Mouse (Mus musculus): Measurements from ENCODE around the gene Gm28048. TPM values are rescaled to one million over a fixed set of nuclear protein-coding genes. Genes with fewer than 3 reads are reported as not detected.

Gm28048 gene
- polyA plus RNA-seq, 1 experiment = not detected

DNA sequence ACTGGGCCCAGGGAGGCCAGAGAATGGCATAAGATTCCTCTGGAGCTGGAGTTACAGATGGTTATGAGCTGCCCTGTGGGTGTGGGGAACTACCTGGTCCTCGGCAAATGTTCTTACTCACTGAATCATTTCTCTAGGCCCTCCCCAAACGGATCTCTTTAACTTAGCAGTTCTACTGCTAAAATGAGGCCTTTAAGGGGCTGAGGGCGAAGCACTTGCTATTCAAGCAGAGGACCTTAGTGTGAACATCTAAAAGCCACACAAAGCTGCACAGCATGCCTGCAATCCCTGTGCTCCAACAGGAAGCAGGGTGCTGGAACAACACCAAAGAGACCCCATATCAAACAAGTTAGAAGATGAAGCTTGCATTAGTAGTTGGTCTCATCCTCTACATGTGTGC, 142.4 kb downstream of the Gm28048 start:
- Histone ChIP-seq H3K4me1 (ENCODE audit: control insufficient read depth, insufficient read depth, low read length) (peaks cover 36% of the 10 kb centered on the region), H3K4me3 (replicated peaks; ENCODE audit: extremely low read depth, low read depth, low read length) (no peak overlapping the region)
- DNase-seq = no peak
- TF ChIP-seq POLR2A (IDR thresholded peaks at IDR 0.05; ENCODE audit: borderline replicate concordance, extremely low read depth, low read depth, low read length) = no peak
- TF ChIP-seq CTCF (IDR thresholded peaks at IDR 0.05; ENCODE audit: insufficient read depth, low read length) = no peak
- WGBS = 56% methylated on average over 3 of the region's 3 CpGs

DNA sequence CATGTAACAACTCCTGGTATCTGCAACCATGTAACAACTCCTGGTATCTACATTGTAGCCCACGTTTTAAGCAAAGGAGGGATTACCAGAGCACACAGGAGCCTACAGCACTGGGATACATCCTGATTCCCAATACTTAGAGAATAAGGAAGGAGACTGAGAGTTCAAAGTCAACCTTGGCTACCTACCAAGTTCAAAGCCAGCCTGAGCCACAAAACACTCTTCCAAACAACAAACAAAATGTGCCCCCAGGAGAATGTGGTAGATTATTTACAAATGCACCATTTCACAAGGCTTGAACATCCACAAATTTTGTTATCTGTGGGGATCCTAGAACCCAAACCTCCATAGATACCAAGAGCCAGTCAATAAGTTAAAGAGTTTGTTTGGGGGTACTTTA, 143.5 kb downstream of the Gm28048 start:
- DNase-seq = no peak
- no peak for TF ChIP-seq POLR2A (IDR thresholded peaks at IDR 0.05; ENCODE audit: borderline replicate concordance, extremely low read depth, low read depth, low read length)
- TF ChIP-seq CTCF (IDR thresholded peaks at IDR 0.05; ENCODE audit: insufficient read depth, low read length) = no peak
- WGBS = 53% methylated on average over 1 of the region's 1 CpGs
- peaks cover 27% of the 10 kb centered on the region for H3K4me1 ChIP-seq (ENCODE audit: control insufficient read depth, insufficient read depth, low read length)
- H3K4me3 ChIP-seq (replicated peaks; ENCODE audit: extremely low read depth, low read depth, low read length) = no peak overlapping the region

GRCm38 (mm10) chr11:22836269-22836668, 145.6 kb downstream of the Gm28048 start:
- WGBS = 72% methylated on average over 10 of the region's 10 CpGs
- DNase-seq = no peak
- peaks cover 19% of the 10 kb centered on the region for H3K4me1 ChIP-seq (ENCODE audit: control insufficient read depth, insufficient read depth, low read length)
- no peak overlapping the region for H3K4me3 ChIP-seq (replicated peaks; ENCODE audit: extremely low read depth, low read depth, low read length)
- TF ChIP-seq CTCF (IDR thresholded peaks at IDR 0.05; ENCODE audit: insufficient read depth, low read length) (no peak), POLR2A (IDR thresholded peaks at IDR 0.05; ENCODE audit: borderline replicate concordance, extremely low read depth, low read depth, low read length) (no peak)

DNA sequence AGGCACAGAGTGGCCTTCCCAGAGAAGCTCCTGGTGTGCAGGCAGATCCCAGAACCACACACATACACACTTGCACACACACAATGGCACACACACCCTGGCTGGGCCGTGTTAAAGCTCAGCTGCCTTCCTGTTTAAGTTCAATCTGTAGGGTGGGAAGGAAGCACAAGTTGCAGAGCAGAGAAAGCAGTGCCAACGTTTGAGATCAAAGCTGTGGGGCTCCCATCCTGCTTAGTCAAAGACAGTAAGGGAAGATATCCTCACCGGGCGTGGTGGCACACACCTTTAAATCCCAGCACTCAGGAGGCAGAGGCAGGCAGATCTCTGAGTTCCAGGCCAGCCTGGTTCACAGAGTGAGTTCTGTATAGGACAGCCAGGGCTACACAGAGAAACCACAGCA, 149.3 kb downstream of the Gm28048 start:
- DNase-seq = no peak
- 39% methylated on average over 4 of the region's 4 CpGs for whole genome bisulfite sequencing
- TF ChIP-seq POLR2A (IDR thresholded peaks at IDR 0.05; ENCODE audit: borderline replicate concordance, extremely low read depth, low read depth, low read length) (no peak), CTCF (IDR thresholded peaks at IDR 0.05; ENCODE audit: insufficient read depth, low read length) (no peak)

GRCm38 (mm10) chr11:22831916-22832315, 150.0 kb downstream of the Gm28048 start:
- TF ChIP-seq CTCF (IDR thresholded peaks at IDR 0.05; ENCODE audit: insufficient read depth, low read length) (no peak), POLR2A (IDR thresholded peaks at IDR 0.05; ENCODE audit: borderline replicate concordance, extremely low read depth, low read depth, low read length) (no peak)

More for the DNA sequence above, 149.3 kb downstream of the Gm28048 start:
- Histone ChIP-seq H3K4me3 (replicated peaks; ENCODE audit: extremely low read depth, low read depth, low read length) (no peak overlapping the region), H3K4me1 (ENCODE audit: control insufficient read depth, insufficient read depth, low read length) (peaks cover 12% of the 10 kb centered on the region)

DNA sequence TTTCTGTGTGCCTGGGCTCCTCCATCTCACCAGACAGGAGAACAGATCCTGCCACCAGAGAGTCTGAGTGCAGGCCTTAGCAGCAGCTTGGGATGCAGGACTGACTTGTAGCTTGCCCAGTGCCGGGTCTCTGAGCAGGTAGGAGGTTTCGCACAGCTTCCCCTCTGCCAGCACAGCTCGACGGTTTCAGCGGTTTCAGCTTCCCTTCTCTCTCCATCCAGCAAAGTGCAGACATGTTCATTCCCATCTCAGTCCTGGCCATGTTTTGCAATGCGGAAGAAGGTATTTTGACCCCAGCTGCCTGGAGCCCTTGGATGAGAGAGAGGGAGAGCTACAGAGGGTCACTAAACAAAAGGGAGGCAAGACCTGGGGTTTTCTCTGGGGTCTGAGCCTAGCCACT, 151.2 kb downstream of the Gm28048 start:
- 68% methylated on average over 6 of the region's 6 CpGs for WGBS
- no peak for DNase-seq
- Histone ChIP-seq H3K4me1 (ENCODE audit: control insufficient read depth, insufficient read depth, low read length) (peaks cover 8% of the 10 kb centered on the region), H3K4me3 (replicated peaks; ENCODE audit: extremely low read depth, low read depth, low read length) (no peak overlapping the region)
- TF ChIP-seq CTCF (IDR thresholded peaks at IDR 0.05; ENCODE audit: insufficient read depth, low read length) (no peak), POLR2A (IDR thresholded peaks at IDR 0.05; ENCODE audit: borderline replicate concordance, extremely low read depth, low read depth, low read length) (no peak)

More at GRCm38 (mm10) chr11:22831916-22832315, 150.0 kb downstream of the Gm28048 start:
- Histone ChIP-seq H3K4me1 (ENCODE audit: control insufficient read depth, insufficient read depth, low read length) (peaks cover 12% of the 10 kb centered on the region), H3K4me3 (replicated peaks; ENCODE audit: extremely low read depth, low read depth, low read length) (no peak overlapping the region)
- no peak for DNase-seq
- 58% methylated on average over 11 of the region's 11 CpGs for WGBS

GRCm38 (mm10) chr11:22830179-22830611, 151.7 kb downstream of the Gm28048 start:
- no peak for DNase-seq
- TF ChIP-seq CTCF (IDR thresholded peaks at IDR 0.05; ENCODE audit: insufficient read depth, low read length) (no peak), POLR2A (IDR thresholded peaks at IDR 0.05; ENCODE audit: borderline replicate concordance, extremely low read depth, low read depth, low read length) (no peak)
- 40% methylated on average over 5 of the region's 5 CpGs for WGBS
- Histone ChIP-seq H3K4me3 (replicated peaks; ENCODE audit: extremely low read depth, low read depth, low read length) (no peak overlapping the region), H3K4me1 (ENCODE audit: control insufficient read depth, insufficient read depth, low read length) (peaks cover 8% of the 10 kb centered on the region)

DNA sequence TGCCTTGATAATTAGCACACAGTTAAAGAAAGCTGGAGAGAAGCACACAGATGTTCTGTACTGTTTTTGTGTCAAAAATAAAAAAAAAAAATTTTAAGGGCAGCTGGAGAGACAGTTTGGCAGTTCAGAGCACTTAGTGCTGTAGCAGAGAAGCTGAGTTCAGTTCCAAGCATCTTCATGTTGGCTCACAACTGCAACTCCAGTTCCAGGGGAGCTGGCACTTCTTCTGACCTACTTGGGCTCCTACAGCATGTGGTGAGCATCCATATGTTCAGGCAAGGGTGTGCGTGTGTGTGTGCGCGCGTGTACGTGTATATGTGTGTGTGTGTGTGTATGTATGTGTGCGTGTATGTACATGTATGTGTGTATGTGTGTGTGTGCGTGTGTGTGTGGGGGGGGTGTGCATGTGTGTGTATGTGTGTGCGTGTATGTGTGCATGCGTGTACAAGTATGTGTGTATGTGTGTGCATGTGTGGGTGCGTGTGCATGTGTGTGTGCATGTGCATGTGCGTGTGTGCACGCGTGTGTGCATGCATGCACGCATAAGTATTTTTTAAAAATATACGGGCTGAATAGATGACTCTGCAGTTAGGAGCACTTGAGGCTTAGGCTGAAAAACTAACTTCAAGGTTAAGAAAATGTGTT, 152.8 kb downstream of the Gm28048 start:
- WGBS = 94% methylated on average over 15 of the region's 15 CpGs
- DNase-seq = no peak
- Histone ChIP-seq H3K4me1 (ENCODE audit: control insufficient read depth, insufficient read depth, low read length) (peaks cover 8% of the 10 kb centered on the region), H3K4me3 (replicated peaks; ENCODE audit: extremely low read depth, low read depth, low read length) (no peak overlapping the region)
- TF ChIP-seq POLR2A (IDR thresholded peaks at IDR 0.05; ENCODE audit: borderline replicate concordance, extremely low read depth, low read depth, low read length) = no peak

- DNase-seq = no peak
- 80% methylated on average over 4 of the region's 4 CpGs for WGBS
- no peak for TF ChIP-seq POLR2A (IDR thresholded peaks at IDR 0.05; ENCODE audit: borderline replicate concordance, extremely low read depth, low read depth, low read length)
- no peak for TF ChIP-seq CTCF (IDR thresholded peaks at IDR 0.05; ENCODE audit: insufficient read depth, low read length)
These were observed 154.3 kb downstream of the Gm28048 start for GRCm38 (mm10) chr11:22827514-22828080.

DNA sequence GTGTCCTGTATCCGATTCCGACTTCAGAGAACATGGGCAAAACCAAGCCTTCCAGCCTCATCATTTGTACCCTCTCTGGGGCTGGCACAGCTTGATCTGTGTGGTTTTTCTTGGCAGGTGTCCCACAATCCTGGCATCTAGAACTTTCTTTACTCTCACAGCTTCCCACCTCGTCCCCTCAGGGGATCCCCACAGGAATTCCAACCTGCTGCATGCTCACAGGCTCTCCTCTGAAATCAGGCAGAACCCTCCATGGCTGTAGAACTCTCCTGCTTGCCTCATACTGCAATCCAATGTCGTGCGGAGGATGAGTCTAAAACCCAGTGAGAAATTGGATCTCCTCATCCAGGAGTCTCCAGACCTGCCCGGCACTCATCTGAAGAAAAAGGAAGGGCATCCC, 155.2 kb downstream of the Gm28048 start:
- TF ChIP-seq POLR2A (IDR thresholded peaks at IDR 0.05; ENCODE audit: borderline replicate concordance, extremely low read depth, low read depth, low read length) (no peak), CTCF (IDR thresholded peaks at IDR 0.05; ENCODE audit: insufficient read depth, low read length) (no peak)
- no peak for DNase-seq
- Histone ChIP-seq H3K4me1 (ENCODE audit: control insufficient read depth, insufficient read depth, low read length) (peaks cover 6% of the 10 kb centered on the region), H3K4me3 (replicated peaks; ENCODE audit: extremely low read depth, low read depth, low read length) (no peak overlapping the region)
- 89% methylated on average over 6 of the region's 6 CpGs for WGBS

More at GRCm38 (mm10) chr11:22827514-22828080, 154.3 kb downstream of the Gm28048 start:
- peaks cover 8% of the 10 kb centered on the region for H3K4me1 ChIP-seq (ENCODE audit: control insufficient read depth, insufficient read depth, low read length)
- no peak overlapping the region for H3K4me3 ChIP-seq (replicated peaks; ENCODE audit: extremely low read depth, low read depth, low read length)

All from lung, adult 2 months (tissue).